Mouse (Mus musculus) myocyte (in vitro differentiated cells): ENCODE measurements at regions not wholly inside any gene's neighbourhood (a gene's known extent, or its start where the extent isn't known, plus 50 kb on each side); places are given as distances from the start of the nearest gene placed in this dataset.

Experiments
- CEBPB ChIP-seq: IDR thresholded peaks from 2 replicates; pipeline ENCODE4 v1.6.1; 2011; ENCODE audit warnings: mild to moderate bottlenecking, moderate library complexity; ENCODE audit not compliant: poor library complexity, insufficient read depth, severe bottlenecking
- E2F4 ChIP-seq: IDR thresholded peaks from one replicate; pipeline ENCODE4 v1.6.1; 2011; ENCODE audit warnings: mild to moderate bottlenecking, control low read depth, moderate library complexity; ENCODE audit not compliant: insufficient read depth
- MAX ChIP-seq: IDR thresholded peaks from one replicate; pipeline ENCODE4 v1.6.1; 2011; ENCODE audit warnings: low read depth, mild to moderate bottlenecking, control low read depth
- MYOD1 ChIP-seq, 3 experiments: IDR thresholded peaks; one replicate each; pipeline ENCODE4 v1.6.1; 2011; ENCODE audit warnings: control low read depth in 2 of 3, low read depth in 2 of 3, mild to moderate bottlenecking in 2 of 3, moderate library complexity in 1 of 3; ENCODE audit not compliant: insufficient read length in 2 of 3, control insufficient read depth in 1 of 3
- MYOG ChIP-seq, 3 experiments: IDR thresholded peaks; one replicate each; pipeline ENCODE4 v1.6.1; 2011; ENCODE audit warnings: control low read depth in 2 of 3, low read depth in 2 of 3, mild to moderate bottlenecking in 2 of 3; ENCODE audit not compliant: insufficient read length in 2 of 3, control insufficient read depth in 1 of 3, insufficient read depth in 1 of 3
- POLR2A ChIP-seq: IDR thresholded peaks from one replicate; pipeline ENCODE4 v1.6.1; 2011; ENCODE audit warnings: low read depth, mild to moderate bottlenecking, control low read depth, moderate library complexity; ENCODE audit not compliant: insufficient read length
- POLR2AphosphoS2 ChIP-seq: IDR thresholded peaks from one replicate; pipeline ENCODE4 v1.6.1; 2011; ENCODE audit warnings: low read depth, control low read depth; ENCODE audit not compliant: insufficient read length
- REST ChIP-seq: IDR thresholded peaks from one replicate; pipeline ENCODE4 v1.6.1; 2011; ENCODE audit warnings: mild to moderate bottlenecking, control low read depth, moderate library complexity; ENCODE audit not compliant: insufficient read depth, insufficient read length
- SRF ChIP-seq: IDR thresholded peaks from one replicate; pipeline ENCODE4 v1.6.1; 2011; ENCODE audit warnings: low read depth; ENCODE audit not compliant: control insufficient read depth, insufficient read length
- TCF12 ChIP-seq: IDR thresholded peaks from one replicate; pipeline ENCODE4 v1.6.1; 2011; ENCODE audit warnings: mild to moderate bottlenecking, control low read depth; ENCODE audit not compliant: poor library complexity, insufficient read depth, severe bottlenecking
- TCF3 ChIP-seq: IDR thresholded peaks from one replicate; pipeline ENCODE4 v1.6.1; 2011; ENCODE audit warnings: low read depth, control low read depth; ENCODE audit not compliant: insufficient read length
- USF1 ChIP-seq: IDR thresholded peaks from one replicate; pipeline ENCODE4 v1.6.1; 2011; ENCODE audit warnings: low read depth, mild to moderate bottlenecking, control low read depth, moderate library complexity

DNA sequence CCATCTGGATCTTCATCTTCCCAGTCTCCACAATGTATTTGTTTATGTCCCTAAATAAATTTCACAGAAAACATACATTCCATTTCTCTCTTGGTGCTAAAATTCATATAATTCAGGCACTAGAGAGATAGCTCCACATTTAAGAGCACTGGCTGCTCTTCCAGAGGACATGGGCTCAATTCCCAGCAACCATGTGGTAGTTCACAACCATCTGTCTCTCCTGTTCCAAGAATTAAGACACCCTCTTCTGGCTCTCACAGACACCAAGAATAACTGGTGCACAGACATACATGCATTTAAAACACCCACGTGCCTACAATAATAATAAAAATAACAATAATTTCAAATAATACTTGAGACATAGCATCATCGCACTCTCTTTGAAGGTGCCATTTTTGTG, 347.8 kb downstream of the Meis1 start:
- TF ChIP-seq TCF3 (no peak), TCF12 (no peak), POLR2A (no peak), E2F4 (no peak), MAX (no peak), USF1 (no peak), MYOD1 (IDR thresholded peaks at IDR 0.05; ENCODE audit: control insufficient read depth in 1 of 3, insufficient read length in 2 of 3, low read depth in 2 of 3) (no peak), POLR2AphosphoS2 (no peak), CEBPB (no peak), REST (no peak), MYOG (IDR thresholded peaks at IDR 0.05; ENCODE audit: control insufficient read depth in 1 of 3, insufficient read depth in 1 of 3, insufficient read length in 2 of 3, low read depth in 2 of 3) (no peak), SRF (no peak)
